Mouse (Mus musculus): Measurements from ENCODE around the gene Efna3. TPM values are rescaled to one million over a fixed set of nuclear protein-coding genes. Genes with fewer than 3 reads are reported as not detected.

The Efna3 gene
- polyA plus RNA-seq, 1 experiment = 0.44 TPM

DNA sequence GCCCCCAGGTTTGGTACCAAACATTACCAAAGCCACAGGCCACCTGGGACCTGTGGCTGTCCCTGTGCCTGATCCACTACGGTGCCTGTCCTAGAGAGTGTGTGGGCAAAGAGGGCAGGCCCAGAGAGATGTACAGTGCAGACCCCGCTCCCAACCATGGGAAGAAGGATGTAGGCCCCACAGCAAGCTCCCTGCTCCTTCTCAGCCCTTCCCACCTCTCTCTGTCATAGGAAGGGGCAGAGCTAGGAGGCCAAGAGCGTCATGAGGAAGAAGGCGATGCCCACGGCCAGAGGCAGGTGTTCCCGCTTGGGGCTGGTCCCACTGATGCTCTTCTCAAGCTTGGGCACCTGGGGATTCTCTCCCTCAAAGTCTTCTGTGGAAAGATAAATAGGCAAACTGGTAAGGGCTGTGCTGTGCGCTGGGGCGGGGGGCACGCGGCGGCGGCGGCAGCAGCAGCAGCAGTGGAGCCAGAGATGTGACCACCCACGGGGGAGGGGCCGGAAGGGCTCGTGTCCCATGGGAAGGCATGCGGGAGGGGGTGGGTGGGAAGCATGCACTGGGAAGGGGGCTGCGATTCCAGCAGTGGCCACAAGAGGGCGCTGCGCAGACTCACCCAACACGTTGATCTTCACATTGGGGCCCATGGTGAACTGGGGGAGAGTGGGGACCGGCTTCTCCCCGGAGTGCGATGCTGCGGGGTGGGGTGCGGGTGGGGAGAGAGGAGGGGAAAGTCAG lies 7.4 kb downstream of the Efna3 start:
- H3K4me1 ChIP-seq (ENCODE audit: control insufficient read depth, insufficient read depth, insufficient read length, low read length) = peaks cover 4% of the 10 kb centered on the region; the same call in 1 of the 2 replicates
- H3K27ac ChIP-seq (replicated peaks; ENCODE audit: low read depth, low read length) = no peak overlapping the region
- H3K4me3 ChIP-seq (ENCODE audit: insufficient read depth, low read depth, low read length) = peak overlapping the region; percentile 33

- H3K4me3 ChIP-seq (ENCODE audit: insufficient read depth, low read depth, low read length) = 0 out of 2 replicates have a peak overlapping the region, but pooled peaks have one; percentile 33
Observed at GRCm38 (mm10) chr3:89314791-89315190, 8.0 kb downstream of the Efna3 start.

DNA sequence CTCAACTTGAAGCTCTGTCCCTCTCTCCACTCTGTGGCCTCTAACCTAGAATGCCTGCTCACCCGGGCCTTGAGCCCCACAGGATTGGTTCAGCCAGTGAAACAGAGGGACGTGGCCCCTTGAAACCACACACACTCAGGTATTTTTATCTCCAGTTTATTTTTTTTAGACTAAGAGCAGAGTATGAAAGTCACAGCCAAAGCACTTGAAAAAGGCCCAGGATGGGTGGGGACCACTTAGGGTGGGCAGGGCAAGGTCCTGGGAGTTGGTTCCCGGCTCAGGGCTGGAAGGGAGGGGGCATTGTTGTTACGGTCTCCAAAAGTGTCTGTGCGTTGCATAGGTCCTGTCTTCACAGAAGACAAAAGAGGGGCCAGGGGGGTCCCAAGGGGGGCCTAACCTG lies 8.4 kb downstream of the Efna3 start:
- peaks cover 4% of the 10 kb centered on the region; the same call in 1 of the 2 replicates for H3K4me1 ChIP-seq (ENCODE audit: control insufficient read depth, insufficient read depth, insufficient read length, low read length)
- no peak overlapping the region for H3K4me3 ChIP-seq (ENCODE audit: insufficient read depth, low read depth, low read length)

More at GRCm38 (mm10) chr3:89314791-89315190, 8.0 kb downstream of the Efna3 start:
- Histone ChIP-seq H3K27ac (replicated peaks; ENCODE audit: low read depth, low read length) (no peak overlapping the region), H3K4me1 (ENCODE audit: control insufficient read depth, insufficient read depth, insufficient read length, low read length) (peaks cover 4% of the 10 kb centered on the region; the same call in 1 of the 2 replicates)

DNA sequence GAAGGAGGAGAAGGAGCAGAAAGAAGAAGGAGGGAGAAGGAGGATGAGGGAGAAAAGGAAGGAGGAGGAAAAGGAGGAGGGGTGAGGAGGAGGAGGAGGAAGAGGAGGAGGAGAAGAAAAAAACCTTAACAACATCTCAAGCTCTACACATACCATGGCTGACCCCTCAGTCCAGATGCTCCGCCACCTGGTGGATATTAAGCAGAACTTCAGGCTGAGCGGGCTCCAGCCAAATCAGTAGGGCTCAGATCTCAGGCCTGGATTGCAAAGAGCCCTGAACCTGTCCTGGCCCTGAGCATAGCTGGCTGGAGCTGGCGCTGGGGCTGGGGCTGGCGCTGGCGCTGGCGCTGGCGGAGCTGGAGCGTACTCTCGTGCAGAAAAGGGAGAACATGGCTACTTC lies 14.7 kb downstream of the Efna3 start:
- Histone ChIP-seq H3K4me1 (ENCODE audit: control insufficient read depth, insufficient read depth, insufficient read length, low read length) (no peaks in the 10 kb centered on the region), H3K27ac (replicated peaks; ENCODE audit: low read depth, low read length) (no peak overlapping the region), H3K4me3 (ENCODE audit: insufficient read depth, low read depth, low read length) (no peak overlapping the region)

More for the DNA sequence above, 8.4 kb downstream of the Efna3 start:
- no peak overlapping the region for H3K27ac ChIP-seq (replicated peaks; ENCODE audit: low read depth, low read length)

DNA sequence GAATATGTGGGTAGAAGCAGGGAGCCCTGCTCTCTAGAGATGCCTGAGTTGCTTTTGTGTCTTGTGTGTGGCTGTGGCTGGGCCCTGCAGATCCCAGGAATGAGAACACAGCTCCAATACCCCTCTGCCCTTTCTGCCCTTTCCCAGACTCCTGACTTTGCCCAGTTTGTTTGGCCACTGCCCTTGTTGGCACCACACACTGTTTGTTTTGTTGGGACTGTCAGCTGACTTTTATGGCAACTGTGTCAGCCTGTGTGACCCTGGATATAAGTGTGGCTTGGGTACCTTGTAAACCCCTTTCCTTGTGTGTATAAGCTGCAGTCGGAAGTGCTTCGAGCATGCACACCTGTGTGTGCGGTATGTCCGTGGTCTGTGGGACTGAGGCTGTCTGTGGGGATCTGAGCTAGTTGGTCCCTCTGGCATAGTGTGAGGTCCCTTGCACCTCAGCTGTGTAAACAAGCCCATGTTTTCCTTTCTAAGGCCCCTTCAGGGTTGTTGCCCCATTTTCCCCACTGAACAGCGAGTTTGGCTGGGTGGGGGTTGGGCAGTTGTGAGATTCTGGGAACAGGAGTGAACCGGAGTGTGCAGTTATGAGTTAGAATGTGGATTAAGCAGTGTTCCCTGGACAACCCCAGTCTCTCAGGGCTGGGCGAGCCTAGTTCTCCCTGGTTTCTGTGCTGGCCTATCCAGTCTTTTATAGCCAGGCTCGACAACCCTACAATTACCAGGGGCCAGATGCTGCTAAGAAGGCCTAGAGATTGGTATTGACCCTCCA lies 17.0 kb downstream of the Efna3 start:
- Histone ChIP-seq H3K27ac (replicated peaks; ENCODE audit: low read depth, low read length) (no peak overlapping the region), H3K4me1 (ENCODE audit: control insufficient read depth, insufficient read depth, insufficient read length, low read length) (no peaks in the 10 kb centered on the region), H3K4me3 (ENCODE audit: insufficient read depth, low read depth, low read length) (no peak overlapping the region)

DNA sequence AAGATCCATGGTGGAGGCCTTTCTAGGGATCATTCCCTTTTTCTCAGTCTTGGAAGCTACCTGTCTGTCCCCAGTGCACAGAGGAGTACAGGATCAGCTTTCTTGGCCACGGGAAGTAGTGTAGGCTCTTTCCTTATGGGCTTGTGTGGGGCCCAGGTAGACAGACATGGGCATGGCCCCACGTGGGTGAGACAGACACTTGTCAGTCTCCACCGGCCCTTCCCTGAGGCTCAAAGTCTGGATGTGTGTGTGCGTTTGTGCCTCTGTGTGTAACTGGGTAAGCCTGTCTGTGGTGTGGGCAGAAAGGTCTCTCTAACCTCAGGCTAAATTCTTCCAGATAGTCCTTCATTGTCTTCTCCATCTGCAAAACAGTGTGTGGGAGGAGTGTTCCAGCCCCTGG lies 17.7 kb downstream of the Efna3 start:
- no peaks in the 10 kb centered on the region for H3K4me1 ChIP-seq (ENCODE audit: control insufficient read depth, insufficient read depth, insufficient read length, low read length)

DNA sequence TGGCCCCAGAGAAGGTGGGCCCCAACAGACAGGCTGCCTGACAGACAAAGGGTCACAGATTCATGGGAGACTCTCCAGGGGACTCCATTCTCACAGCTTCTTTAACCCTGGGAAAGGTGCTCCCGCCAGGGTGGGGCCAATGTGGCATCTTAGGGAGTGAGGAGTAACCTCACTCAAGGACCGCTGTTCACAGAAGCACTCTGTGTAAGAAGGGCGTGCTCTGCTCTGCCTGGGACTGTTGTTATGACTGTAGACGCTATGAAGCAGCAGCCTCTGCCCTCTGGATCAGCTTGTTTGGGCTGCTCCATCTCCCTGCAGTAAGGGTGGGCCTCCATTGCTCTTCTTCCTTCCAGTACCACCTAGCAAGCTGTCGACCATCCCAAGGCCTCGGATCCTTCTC lies 18.3 kb downstream of the Efna3 start:
- Histone ChIP-seq H3K4me1 (ENCODE audit: control insufficient read depth, insufficient read depth, insufficient read length, low read length) (no peaks in the 10 kb centered on the region), H3K27ac (replicated peaks; ENCODE audit: low read depth, low read length) (no peak overlapping the region), H3K4me3 (ENCODE audit: insufficient read depth, low read depth, low read length) (no peak overlapping the region)

More for the DNA sequence above, 17.7 kb downstream of the Efna3 start:
- Histone ChIP-seq H3K27ac (replicated peaks; ENCODE audit: low read depth, low read length) (no peak overlapping the region), H3K4me3 (ENCODE audit: insufficient read depth, low read depth, low read length) (no peak overlapping the region)

- no peak overlapping the region for H3K4me3 ChIP-seq (ENCODE audit: insufficient read depth, low read depth, low read length)
- no peak overlapping the region for H3K27ac ChIP-seq (replicated peaks; ENCODE audit: low read depth, low read length)
- no peaks in the 10 kb centered on the region for H3K4me1 ChIP-seq (ENCODE audit: control insufficient read depth, insufficient read depth, insufficient read length, low read length)
Observed at GRCm38 (mm10) chr3:89300514-89300913, 22.3 kb downstream of the Efna3 start.

GRCm38 (mm10) chr3:89300071-89300470 lies 22.7 kb downstream of the Efna3 start:
- H3K4me3 ChIP-seq (ENCODE audit: insufficient read depth, low read depth, low read length) = no peak overlapping the region
- H3K27ac ChIP-seq (replicated peaks; ENCODE audit: low read depth, low read length) = no peak overlapping the region
- H3K4me1 ChIP-seq (ENCODE audit: control insufficient read depth, insufficient read depth, insufficient read length, low read length) = no peaks in the 10 kb centered on the region

DNA sequence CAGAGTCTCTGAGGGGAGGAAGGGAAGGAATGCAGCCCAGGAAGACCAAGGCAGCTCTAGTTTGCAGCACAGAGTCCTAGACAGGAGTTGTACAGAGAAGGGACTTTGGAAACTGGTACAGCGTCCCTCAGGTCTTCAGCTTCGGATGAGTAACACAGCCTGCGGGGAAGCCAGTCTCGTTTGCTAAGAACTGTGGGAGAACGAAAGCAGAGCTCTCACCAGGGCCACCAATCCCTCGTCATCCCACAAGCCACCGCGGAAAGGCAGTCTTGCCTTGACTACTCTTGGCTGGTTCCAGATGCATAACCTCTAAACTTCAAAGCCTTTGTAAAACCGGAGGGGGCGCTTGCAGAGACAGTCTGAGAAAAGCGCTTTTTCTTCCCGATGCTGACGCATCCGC lies 23.3 kb downstream of the Efna3 start:
- no peaks in the 10 kb centered on the region for H3K4me1 ChIP-seq (ENCODE audit: control insufficient read depth, insufficient read depth, insufficient read length, low read length)
- peak overlapping the region; percentile 43 for H3K4me3 ChIP-seq (ENCODE audit: insufficient read depth, low read depth, low read length)
- H3K27ac ChIP-seq (replicated peaks; ENCODE audit: low read depth, low read length) = no peak overlapping the region

- Histone ChIP-seq H3K27ac (replicated peaks; ENCODE audit: low read depth, low read length) (no peak overlapping the region), H3K4me3 (ENCODE audit: insufficient read depth, low read depth, low read length) (no peak overlapping the region), H3K4me1 (ENCODE audit: control insufficient read depth, insufficient read depth, insufficient read length, low read length) (no peaks in the 10 kb centered on the region)
Observed at GRCm38 (mm10) chr3:89298908-89299307, 23.9 kb downstream of the Efna3 start.

- Histone ChIP-seq H3K4me1 (ENCODE audit: control insufficient read depth, insufficient read depth, insufficient read length, low read length) (no peaks in the 10 kb centered on the region), H3K27ac (replicated peaks; ENCODE audit: low read depth, low read length) (no peak overlapping the region), H3K4me3 (ENCODE audit: insufficient read depth, low read depth, low read length) (no peak overlapping the region)
Observed at GRCm38 (mm10) chr3:89296761-89297396, 25.9 kb downstream of the Efna3 start.

DNA sequence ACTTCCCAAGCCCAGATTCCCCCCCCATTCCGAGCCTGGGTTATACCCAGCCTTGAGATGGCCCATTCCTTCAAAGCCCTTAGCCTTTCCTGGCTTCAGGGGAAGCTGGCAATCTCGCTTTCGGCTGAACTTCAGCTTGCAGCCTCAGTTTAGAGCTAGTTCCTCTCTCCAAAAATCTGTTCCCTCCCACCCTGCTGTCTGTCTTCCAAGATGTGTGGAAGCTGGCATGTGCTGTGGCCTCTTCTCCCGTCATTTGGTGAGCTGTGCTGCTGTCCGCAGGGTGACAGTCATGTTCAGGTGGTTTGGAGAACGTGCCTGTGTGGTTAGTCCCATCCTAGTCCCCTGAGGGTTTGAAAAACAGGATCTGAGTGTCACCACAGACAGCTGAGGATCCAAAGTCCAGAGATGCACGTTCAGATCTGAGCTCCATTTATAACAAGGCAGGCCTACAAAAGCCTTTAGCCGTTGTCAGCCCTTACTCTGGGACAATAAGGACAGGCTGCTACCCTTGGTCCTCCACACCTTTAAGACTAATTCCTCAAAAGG lies 27.0 kb downstream of the Efna3 start:
- H3K4me3 ChIP-seq (ENCODE audit: insufficient read depth, low read depth, low read length) = no peak overlapping the region
- H3K27ac ChIP-seq (replicated peaks; ENCODE audit: low read depth, low read length) = no peak overlapping the region
- no peaks in the 10 kb centered on the region for H3K4me1 ChIP-seq (ENCODE audit: control insufficient read depth, insufficient read depth, insufficient read length, low read length)

DNA sequence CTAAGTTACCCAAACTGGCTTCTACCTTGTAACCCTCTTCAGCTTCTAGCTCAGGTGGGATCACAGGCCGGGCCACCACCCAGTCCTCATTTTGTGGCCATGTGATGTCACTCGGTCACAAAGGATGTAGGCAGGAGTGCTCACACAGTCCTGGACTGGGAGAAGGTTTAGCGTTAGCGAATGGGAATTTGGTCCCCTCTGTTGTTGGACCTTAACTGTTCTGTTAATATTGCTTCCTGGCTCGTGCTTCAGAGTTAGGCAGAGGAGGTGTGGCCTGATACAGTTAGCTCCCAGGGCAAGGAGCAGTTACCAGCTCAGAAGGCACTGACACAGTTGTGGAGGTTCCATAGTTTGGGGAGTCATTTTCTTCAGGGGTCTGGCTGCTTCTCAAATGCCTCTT lies 28.6 kb downstream of the Efna3 start:
- H3K4me3 ChIP-seq (ENCODE audit: insufficient read depth, low read depth, low read length) = no peak overlapping the region
- H3K27ac ChIP-seq (replicated peaks; ENCODE audit: low read depth, low read length) = no peak overlapping the region
- no peaks in the 10 kb centered on the region for H3K4me1 ChIP-seq (ENCODE audit: control insufficient read depth, insufficient read depth, insufficient read length, low read length)

- H3K4me3 ChIP-seq (ENCODE audit: insufficient read depth, low read depth, low read length) = no peak overlapping the region
- H3K4me1 ChIP-seq (ENCODE audit: control insufficient read depth, insufficient read depth, insufficient read length, low read length) = peaks cover 3% of the 10 kb centered on the region
- H3K27ac ChIP-seq (replicated peaks; ENCODE audit: low read depth, low read length) = no peak overlapping the region
Observed at GRCm38 (mm10) chr3:89293247-89293918, 29.4 kb downstream of the Efna3 start.
